Comparison of ENCODE assay signal across 30 mouse cellular contexts in genomic region chr17:7221310-7221709, GRCm38 (mm10). TPM values are rescaled to one million over a fixed set of nuclear protein-coding genes. Genes with fewer than 3 reads are reported as not detected.
DNase-seq lines count a peak whose midpoint lies in the region; ATAC-seq and TF ChIP-seq lines count a peak whose summit lies in the region.
"Had no signal": no experiment of that assay in that cellular context is flagged by ENCODE, and none has a peak within 500 bp of the region (broad histone marks: within the 10 kb centered on the region; RNA-seq: fewer than 3 reads in every experiment).

No protein-coding gene starts in this region.

- TF ChIP-seq CTCF in MEL (IDR thresholded peaks at IDR 0.05 in 2 of 3, conservative IDR thresholded peaks at IDR 0.05 in 1 of 3; ENCODE audit: control insufficient read depth in 1 of 3, insufficient read depth in 1 of 3, low read depth in 2 of 3, low read length in 3 of 3, poor library complexity in 1 of 3, severe bottlenecking in 1 of 3) = no peak

- H3K79me2 ChIP-seq in MEL (ENCODE audit: control insufficient read depth, insufficient read depth, low read length, poor library complexity) = no peaks in the 10 kb centered on the region

- H3K4me1 ChIP-seq in forebrain, embryonic 14.5 days (ENCODE audit: control insufficient read depth, insufficient read depth, low read length) = peaks cover 17% of the 10 kb centered on the region
- peaks cover 29% of the 10 kb centered on the region for H3K4me1 ChIP-seq in forebrain, embryonic 12.5 days
- peaks cover 52% of the 10 kb centered on the region for H3K4me1 ChIP-seq in heart, embryonic 10.5 days
- H3K4me1 ChIP-seq in limb, embryonic 14.5 days (ENCODE audit: control insufficient read depth, insufficient read depth, low read length) = peaks cover 9% of the 10 kb centered on the region; the same call in 1 of the 2 replicates
- H3K4me1 ChIP-seq in limb, embryonic 10.5 days = peaks cover 9% of the 10 kb centered on the region; the same call in 1 of the 2 replicates
- H3K4me1 ChIP-seq in MEL (ENCODE audit: control insufficient read depth in 1 of 2, insufficient read depth in 2 of 2, low read length in 2 of 2) = peaks cover 5 to 16% of the 10 kb centered on the region in 2 experiments

- no peak for ATAC-seq in forebrain, embryonic 14.5 days
- ATAC-seq in forebrain, embryonic 12.5 days (ENCODE audit: low FRiP score) = no peak
- no peak for ATAC-seq in limb, embryonic 14.5 days (ENCODE audit: low FRiP score, low read depth)
- ATAC-seq: intestine, postnatal 0 days had no signal

- H3K27me3 ChIP-seq in forebrain, embryonic 14.5 days (replicated peaks; ENCODE audit: control insufficient read depth, insufficient read depth, low read length) = no peaks in the 10 kb centered on the region
- H3K27me3 ChIP-seq in forebrain, embryonic 12.5 days = no peaks in the 10 kb centered on the region
- H3K27me3 ChIP-seq in heart, embryonic 10.5 days (ENCODE audit: insufficient read depth, poor library complexity, severe bottlenecking) = no peaks in the 10 kb centered on the region
- no peaks in the 10 kb centered on the region for H3K27me3 ChIP-seq in limb, embryonic 14.5 days (ENCODE audit: control insufficient read depth, insufficient read depth, low read length)
- no peaks in the 10 kb centered on the region for H3K27me3 ChIP-seq in limb, embryonic 10.5 days (ENCODE audit: low read depth, poor library complexity, severe bottlenecking)
- no peaks in the 10 kb centered on the region for H3K27me3 ChIP-seq in MEL (ENCODE audit: control insufficient read depth in 1 of 2, insufficient read depth in 2 of 2, low read length in 2 of 2)
- H3K27me3 ChIP-seq: CH12.LX; embryonic facial prominence, embryonic 13.5 days; heart, embryonic 12.5 days; heart, embryonic 15.5 days; hindbrain, embryonic 12.5 days had no signal

- DNase-seq in forebrain, embryonic 14.5 days (ENCODE audit: low spot score) = no peak
- DNase-seq in heart, embryonic 10.5 days (ENCODE audit: low spot score) = no peak
- no peak for DNase-seq in heart, postnatal 14 days
- DNase-seq in limb, embryonic 14.5 days (ENCODE audit: low spot score) = no peak
- no peak for DNase-seq in limb, embryonic 10.5 days (ENCODE audit: low spot score)
- no peak for DNase-seq in MEL (ENCODE audit: low read depth, low spot score)
- DNase-seq: adrenal gland, adult 8-10 months; adrenal gland, postnatal 25 days; B cell, adult 2 months; cerebellum, adult 11-12 months; cerebellum, adult 8-10 months; cerebellum, postnatal 10 days; cerebellum, postnatal 36 days; embryo, embryonic 11 days; gastrocnemius, adult 2 months; gastrocnemius, postnatal 14 days; heart, adult 11 months; heart, postnatal 10 days; heart, postnatal 4 days; kidney, adult 2 months had no signal

- intact Hi-C loops in heart, postnatal 14 days (cut with DNase I) = no loop called here

- no peaks in the 10 kb centered on the region for H3K9me3 ChIP-seq in forebrain, embryonic 14.5 days (replicated peaks; ENCODE audit: control insufficient read depth, low read length)
- no peaks in the 10 kb centered on the region for H3K9me3 ChIP-seq in forebrain, embryonic 12.5 days
- no peaks in the 10 kb centered on the region for H3K9me3 ChIP-seq in heart, embryonic 10.5 days
- no peaks in the 10 kb centered on the region for H3K9me3 ChIP-seq in limb, embryonic 14.5 days (ENCODE audit: control insufficient read depth, low read length)
- no peaks in the 10 kb centered on the region for H3K9me3 ChIP-seq in limb, embryonic 10.5 days (replicated peaks)
- no peaks in the 10 kb centered on the region for H3K9me3 ChIP-seq in MEL (replicated peaks; ENCODE audit: insufficient read depth, low read length)
- H3K9me3 ChIP-seq: embryonic facial prominence, embryonic 10.5 days; embryonic facial prominence, embryonic 13.5 days; heart, embryonic 15.5 days; hindbrain, embryonic 12.5 days had no signal

- no peak overlapping the region for H3K9ac ChIP-seq in forebrain, embryonic 14.5 days (ENCODE audit: low read length)
- no peak overlapping the region for H3K9ac ChIP-seq in forebrain, embryonic 12.5 days
- 0 out of 2 replicates have a peak overlapping the region, but pooled peaks have one; percentile 2 for H3K9ac ChIP-seq in limb, embryonic 14.5 days (ENCODE audit: low read depth, low read length, severe bottlenecking)
- no peak overlapping the region for H3K9ac ChIP-seq in MEL (ENCODE audit: control insufficient read depth, low read depth, low read length, poor library complexity, severe bottlenecking)
- H3K9ac ChIP-seq: embryonic facial prominence, embryonic 13.5 days; heart, embryonic 12.5 days; heart, embryonic 15.5 days; hindbrain, embryonic 12.5 days had no signal

- no peak for TF ChIP-seq RAD21 in MEL (IDR thresholded peaks at IDR 0.05; ENCODE audit: low read depth, low read length)

- no peaks in the 10 kb centered on the region for H3K36me3 ChIP-seq in forebrain, embryonic 14.5 days (ENCODE audit: control insufficient read depth, insufficient read depth, low read length)
- no peaks in the 10 kb centered on the region for H3K36me3 ChIP-seq in forebrain, embryonic 12.5 days (replicated peaks)
- peaks cover 7% of the 10 kb centered on the region; the same call in 1 of the 2 replicates for H3K36me3 ChIP-seq in heart, embryonic 10.5 days
- H3K36me3 ChIP-seq in limb, embryonic 14.5 days (ENCODE audit: control insufficient read depth, insufficient read depth, low read length) = no peaks in the 10 kb centered on the region
- H3K36me3 ChIP-seq in limb, embryonic 10.5 days = no peaks in the 10 kb centered on the region
- H3K36me3 ChIP-seq in MEL (ENCODE audit: control insufficient read depth in 1 of 2, insufficient read depth in 2 of 2, low read length in 2 of 2) = peaks cover 0 to 16% of the 10 kb centered on the region in 2 experiments; a peak in 2 of 4 replicates
- H3K36me3 ChIP-seq: embryonic facial prominence, embryonic 10.5 days; embryonic facial prominence, embryonic 13.5 days; G1E; heart, embryonic 15.5 days; hindbrain, embryonic 12.5 days had no signal

- TF ChIP-seq EP300 in MEL (IDR thresholded peaks at IDR 0.05; ENCODE audit: low read depth in 1 of 2, low read length in 2 of 2) = no peak

- no peak for TF ChIP-seq POLR2A in limb, embryonic 14.5 days (IDR thresholded peaks at IDR 0.05; ENCODE audit: borderline replicate concordance, extremely low read depth, insufficient read depth, insufficient read length)
- TF ChIP-seq POLR2A in MEL (IDR thresholded peaks at IDR 0.05; ENCODE audit: control insufficient read depth in 1 of 2, insufficient read depth in 1 of 2, low read depth in 1 of 2, low read length in 2 of 2, poor library complexity in 1 of 2) = no peak

- H3K4me3 ChIP-seq in forebrain, embryonic 14.5 days (ENCODE audit: low read depth, low read length) = no peak overlapping the region
- no peak overlapping the region for H3K4me3 ChIP-seq in forebrain, embryonic 12.5 days (replicated peaks)
- H3K4me3 ChIP-seq in heart, embryonic 10.5 days = no peak overlapping the region
- no peak overlapping the region for H3K4me3 ChIP-seq in limb, embryonic 14.5 days (replicated peaks; ENCODE audit: low read length)
- H3K4me3 ChIP-seq in limb, embryonic 10.5 days = no peak overlapping the region
- H3K4me3 ChIP-seq in MEL (ENCODE audit: control insufficient read depth in 1 of 2, insufficient read depth in 1 of 2, low read depth in 2 of 2, low read length in 2 of 2) = no peak overlapping the region
- H3K4me3 ChIP-seq: embryonic facial prominence, embryonic 10.5 days; embryonic facial prominence, embryonic 13.5 days; erythroblast, embryonic 14.5 days; gastrocnemius, adult 2 months; heart, embryonic 12.5 days; heart, embryonic 15.5 days; hindbrain, embryonic 12.5 days had no signal

- 89% methylated on average over 4 of the region's 4 CpGs for WGBS in forebrain, embryonic 14.5 days
- WGBS in forebrain, embryonic 12.5 days = 90% methylated on average over 4 of the region's 4 CpGs
- WGBS in heart, embryonic 10.5 days = 68% methylated on average over 4 of the region's 4 CpGs
- WGBS in limb, embryonic 14.5 days = 86% methylated on average over 4 of the region's 4 CpGs
- 93% methylated on average over 4 of the region's 4 CpGs for WGBS in limb, embryonic 10.5 days

- H3K27ac ChIP-seq in forebrain, embryonic 14.5 days (ENCODE audit: low read depth, low read length) = 0 out of 2 replicates have a peak overlapping the region, but pooled peaks have one; percentile 23
- H3K27ac ChIP-seq in forebrain, embryonic 12.5 days = no peak overlapping the region
- H3K27ac ChIP-seq in heart, embryonic 10.5 days = 0 out of 2 replicates have a peak overlapping the region, but pooled peaks have one; percentile 25
- no peak overlapping the region for H3K27ac ChIP-seq in limb, embryonic 14.5 days (replicated peaks; ENCODE audit: low read depth, low read length)
- no peak overlapping the region for H3K27ac ChIP-seq in limb, embryonic 10.5 days
- H3K27ac ChIP-seq in MEL (ENCODE audit: control insufficient read depth, low read depth, low read length) = no peak overlapping the region
- H3K27ac ChIP-seq: embryonic facial prominence, embryonic 10.5 days; embryonic facial prominence, embryonic 13.5 days; gastrocnemius, adult 2 months; heart, embryonic 15.5 days; hindbrain, embryonic 12.5 days had no signal

- H3K4me2 ChIP-seq in forebrain, embryonic 14.5 days (ENCODE audit: low read length) = no peak overlapping the region
- H3K4me2 ChIP-seq in forebrain, embryonic 12.5 days = no peak overlapping the region
- no peak overlapping the region for H3K4me2 ChIP-seq in limb, embryonic 14.5 days (replicated peaks; ENCODE audit: low read depth, low read length, severe bottlenecking)
- H3K4me2 ChIP-seq: embryonic facial prominence, embryonic 13.5 days; heart, embryonic 12.5 days; heart, embryonic 15.5 days; hindbrain, embryonic 12.5 days had no signal

TF ChIP-seq in MEL, 35 proteins besides CTCF, POLR2A, EP300 and RAD21 (continues in another document):
- no peak for TF ChIP-seq JUND (IDR thresholded peaks at IDR 0.05; ENCODE audit: low read depth, low read length)
- TF ChIP-seq E2F4 (IDR thresholded peaks at IDR 0.05; ENCODE audit: borderline replicate concordance, low read depth, low read length) = no peak
- TF ChIP-seq USF1 (IDR thresholded peaks at IDR 0.05; ENCODE audit: low read depth, low read length) = no peak
- TF ChIP-seq MAX (IDR thresholded peaks at IDR 0.05; ENCODE audit: low read length) = no peak
- no peak for TF ChIP-seq MXI1 (IDR thresholded peaks at IDR 0.05; ENCODE audit: low read depth, low read length)

RNA-seq across cellular contexts. Expression of gene Rps6ka2, which starts 51.4 kb away (rescaled TPM):
- 18.9 and 21.6 TPM in 2 replicates for polyA plus RNA-seq in forebrain, embryonic 14.5 days (2014; fragmentation: Nextera tagmentation; extraction: Ambion mirVana)
- 23.6 and 27.2 TPM in 2 replicates for polyA plus RNA-seq in forebrain, embryonic 12.5 days (2016; fragmentation: Nextera tagmentation; extraction: Ambion mirVana)
- polyA plus RNA-seq in heart, embryonic 10.5 days (2016; fragmentation: Nextera tagmentation; extraction: Ambion mirVana) = 50.1 and 70.3 TPM in 2 replicates
- 10 to 100 TPM; 18.3 to 18.5 TPM for total RNA-seq in heart, postnatal 14 days (2021)
- polyA plus RNA-seq in limb, embryonic 14.5 days (2012; rRNA removed) = 13.8 and 17.6 TPM in 2 replicates
- polyA plus RNA-seq in limb, embryonic 14.5 days (2014; fragmentation: Nextera tagmentation; extraction: Ambion mirVana) = 12.1 and 12.8 TPM in 2 replicates
- polyA plus RNA-seq in limb, embryonic 10.5 days (2016; fragmentation: Nextera tagmentation; extraction: Ambion mirVana) = 25.2 and 26.3 TPM in 2 replicates
- total RNA-seq in MEL (2012; rRNA removed) = 5.2 and 6.0 TPM in 2 replicates
- 10 to 100 TPM in 1 of 2 experiments, not detected in 1; 11.2 TPM for polyA plus RNA-seq in MEL (2012; ENCODE audit: insufficient read depth in 1 of 2, insufficient read length in 2 of 2, low read depth in 1 of 2, low replicate concordance in 2 of 2, missing spikeins in 1 of 2)
- polyA plus RNA-seq: G1E had no signal

Comparison
In these comparisons a context has a peak if more than half of its experiments do, and no peak if none do; other contexts are left out.
1. H3K27ac ChIP-seq: peak in forebrain, embryonic 14.5 days (single experiment) and heart, embryonic 10.5 days (single experiment); none in forebrain, embryonic 12.5 days (single experiment), limb, embryonic 14.5 days (single experiment), limb, embryonic 10.5 days (single experiment) and MEL (single experiment).